Mouse (Mus musculus) brain, embryonic 18.5 days (tissue): ENCODE data around the gene Hs3st1.
"Not testable (repeated sequence)": the region's sequence is repeated elsewhere in the genome, so short reads cannot be mapped to it uniquely, and the experiment has no call there.

Experiments used
- DNase-seq: peaks from one replicate; pipeline ENCODE4 v3.0.0-alpha.2; 2012; ENCODE audit warnings: low read depth, low spot score

Hs3st1 gene

DNA sequence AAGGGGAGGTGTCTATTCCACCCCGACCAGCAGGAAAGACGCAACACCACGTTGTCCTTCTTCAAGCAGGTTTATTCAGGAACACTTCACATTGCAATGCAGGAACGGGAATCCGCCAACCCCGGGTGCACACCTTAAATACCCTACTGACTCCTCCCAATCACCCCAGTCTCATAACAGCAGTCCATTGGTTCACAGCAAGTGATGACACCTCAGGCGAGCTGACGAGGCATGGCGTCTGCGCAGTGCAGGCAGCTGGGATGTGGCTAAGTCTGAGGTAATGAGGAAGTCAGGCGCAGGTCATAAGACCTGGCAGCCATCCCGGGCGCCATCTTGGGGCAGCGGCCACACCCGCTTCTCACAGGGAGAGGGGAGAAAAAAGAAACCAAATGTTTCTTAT lies at the start of gene Hs3st1:
TSS of gene Hs3st1 (minus strand) at position 101 of the 400 bp plus-strand sequence.
- DNase-seq, result not testable (repeated sequence)

DNA sequence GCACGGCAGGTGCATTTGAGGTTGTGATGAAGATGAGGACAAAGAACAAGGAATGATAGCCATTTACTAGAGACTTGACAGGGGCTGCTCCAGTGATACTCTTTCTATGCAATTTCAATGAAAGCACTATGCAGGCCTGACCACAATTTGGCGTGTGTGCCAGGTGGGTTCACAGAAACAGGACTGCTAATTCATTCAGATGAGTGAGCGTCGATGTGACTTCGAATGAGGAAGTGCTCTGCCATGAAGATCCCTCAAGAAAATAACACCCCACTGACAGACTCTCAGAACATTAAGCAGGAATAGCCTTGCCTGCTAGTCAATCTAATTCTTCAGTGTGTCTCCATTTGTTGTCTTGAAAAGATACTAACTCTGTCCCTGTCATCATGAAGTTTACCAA lies 49.4 kb upstream of the Hs3st1 start:
- no peak for DNase-seq

DNA sequence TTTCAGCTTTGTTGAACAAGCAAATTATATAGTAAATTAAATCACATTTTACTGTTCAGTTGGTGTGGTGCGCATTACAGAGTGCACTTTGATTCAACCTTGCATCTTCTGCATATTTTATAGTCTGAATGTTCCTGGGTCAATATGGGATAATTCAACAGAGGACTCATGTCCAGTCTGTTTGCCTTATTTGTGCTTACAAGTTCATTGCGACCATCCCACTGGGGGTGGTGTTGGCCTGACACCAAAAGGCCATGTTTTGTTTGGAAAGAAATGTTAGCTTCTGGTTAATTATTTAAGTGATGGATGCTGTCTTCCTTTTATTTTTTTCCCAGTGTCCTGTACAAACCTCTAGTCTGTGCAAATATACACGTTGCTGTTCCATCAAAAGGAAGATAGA lies 48.7 kb upstream of the Hs3st1 start:
- no peak for DNase-seq

DNA sequence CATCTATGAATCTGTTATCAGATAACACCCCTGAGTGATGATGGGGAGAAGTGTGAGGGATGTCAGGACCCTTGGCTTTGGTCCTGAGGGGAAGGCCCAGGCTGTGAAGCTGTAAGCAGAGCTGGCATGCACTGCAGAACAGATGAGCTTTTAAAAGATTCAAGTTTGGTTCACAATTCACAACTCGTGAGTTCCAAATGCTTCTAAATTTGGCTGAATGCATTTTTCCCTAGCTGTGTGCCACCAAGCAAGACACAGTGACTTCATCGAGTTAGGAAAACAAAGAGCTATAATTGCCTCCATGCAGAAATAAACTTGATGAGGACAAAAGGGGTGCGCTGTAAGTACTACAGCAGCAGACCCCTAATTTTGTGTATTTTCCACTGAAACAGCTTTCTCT lies 48.2 kb upstream of the Hs3st1 start:
- peak; percentile 57 for DNase-seq

DNA sequence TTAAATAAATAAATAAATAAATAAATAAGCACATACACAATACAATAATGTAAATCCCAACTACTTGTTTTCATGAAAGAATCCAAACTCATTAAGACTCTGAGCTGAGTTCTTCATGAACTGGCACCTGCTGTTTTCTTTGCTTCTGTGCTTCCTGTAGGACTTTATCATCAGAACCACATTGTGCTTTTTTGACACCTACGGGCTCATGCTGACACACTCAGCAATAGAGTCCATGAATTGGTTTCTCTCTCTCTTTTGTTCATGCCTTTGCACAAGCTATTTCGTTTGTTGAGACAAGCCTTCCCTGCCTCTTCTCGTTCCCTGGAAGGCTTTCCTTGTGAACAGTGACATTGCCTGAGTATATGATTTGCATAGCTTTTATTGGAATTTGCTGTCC lies 46.8 kb upstream of the Hs3st1 start:
- DNase-seq, result no peak

DNA sequence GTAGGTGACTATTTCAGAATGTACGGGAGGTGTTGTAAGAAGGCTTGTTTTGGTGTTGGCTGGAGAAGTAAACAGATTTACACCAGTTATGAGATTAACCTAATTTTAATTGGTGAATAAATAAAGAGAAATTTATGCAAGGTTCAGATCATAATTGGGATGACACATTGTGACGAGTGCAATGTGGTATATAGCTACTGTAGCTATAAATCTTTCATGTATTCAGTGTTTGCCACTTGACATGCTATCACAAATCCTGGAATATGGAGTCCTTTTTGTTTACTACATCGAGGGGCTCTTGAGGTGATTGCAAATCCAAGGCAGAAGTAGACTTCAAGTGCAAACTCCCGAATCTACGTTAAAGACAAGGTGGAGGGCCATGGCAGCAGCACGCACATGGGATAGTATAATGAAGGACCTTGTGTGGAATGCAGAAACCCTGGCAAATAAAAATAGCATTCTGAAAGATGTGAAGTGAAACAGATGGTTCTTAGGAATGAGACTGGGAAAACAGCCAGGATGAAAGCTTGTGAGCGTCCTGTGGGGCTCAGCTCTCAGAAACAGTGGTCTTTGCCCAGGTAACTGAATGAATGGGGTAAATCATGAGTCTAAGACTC lies 21.9 kb upstream of the Hs3st1 start:
- DNase-seq, result no peak

DNA sequence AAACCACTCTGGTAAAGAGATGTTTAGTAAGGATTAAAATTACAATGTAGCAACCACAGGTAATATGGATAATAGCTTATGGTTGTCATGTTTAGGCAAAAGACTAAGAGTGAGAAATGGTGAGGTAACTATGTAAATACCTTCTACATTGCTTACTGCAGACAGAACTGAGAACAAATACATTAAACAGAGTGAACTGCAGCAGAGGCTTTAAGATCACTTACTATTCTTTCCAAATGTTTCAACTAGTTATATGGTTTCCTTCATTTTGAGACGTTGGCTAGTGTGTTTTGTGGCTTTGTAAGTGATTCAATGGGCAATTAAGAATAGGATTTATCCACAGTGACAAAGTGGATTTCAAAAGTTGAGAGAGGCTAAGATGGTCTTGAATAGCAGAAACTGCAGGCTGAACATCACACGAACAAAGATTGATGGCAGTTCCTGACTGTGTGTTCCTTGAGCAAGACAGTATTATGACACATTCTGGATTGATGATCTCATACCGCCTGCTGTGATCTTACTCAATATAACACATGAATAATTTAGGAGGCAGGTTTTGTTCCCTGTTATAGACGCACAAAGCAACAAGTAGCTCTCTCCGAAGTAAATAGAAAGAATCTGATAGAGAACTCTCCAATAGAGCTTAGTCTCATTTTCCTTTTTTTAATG lies 16.5 kb upstream of the Hs3st1 start:
- no peak for DNase-seq

DNA sequence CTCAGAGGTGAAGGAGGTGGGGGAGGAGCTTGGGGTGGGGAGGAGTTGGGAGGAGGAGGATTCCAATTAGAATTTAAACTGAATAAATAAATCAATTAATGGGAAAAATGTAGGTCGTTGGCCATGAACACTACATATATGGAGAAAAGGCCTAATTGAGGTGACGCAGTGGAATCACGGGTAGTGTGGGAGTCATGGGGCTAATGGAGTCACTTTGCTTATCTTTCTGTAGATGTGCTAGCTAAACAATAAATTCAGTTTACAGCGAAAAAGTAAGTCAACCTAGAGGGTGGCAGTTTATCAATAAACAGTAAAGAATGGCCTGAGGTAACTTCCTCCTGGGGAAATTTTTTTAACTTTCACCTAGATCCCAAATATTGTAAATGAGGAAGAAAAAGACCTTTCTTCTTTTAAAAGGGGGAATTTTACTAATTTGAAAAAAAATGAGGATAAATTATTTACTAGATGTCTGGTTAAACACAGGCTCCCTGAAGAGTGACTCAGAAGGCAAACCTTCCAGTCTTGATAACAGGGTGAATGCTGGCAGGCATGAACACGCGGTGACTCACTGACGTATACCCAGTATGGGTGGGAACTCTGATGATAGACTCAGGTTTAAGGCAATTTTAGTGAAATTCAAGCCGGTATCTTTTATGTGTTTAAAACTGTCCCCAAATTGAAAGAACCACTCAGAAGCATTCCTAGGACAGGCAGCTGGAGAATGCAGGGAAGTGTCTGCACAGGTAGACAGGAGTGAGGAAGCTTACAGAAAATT lies 6.6 kb upstream of the Hs3st1 start:
- DNase-seq, result no peak

DNA sequence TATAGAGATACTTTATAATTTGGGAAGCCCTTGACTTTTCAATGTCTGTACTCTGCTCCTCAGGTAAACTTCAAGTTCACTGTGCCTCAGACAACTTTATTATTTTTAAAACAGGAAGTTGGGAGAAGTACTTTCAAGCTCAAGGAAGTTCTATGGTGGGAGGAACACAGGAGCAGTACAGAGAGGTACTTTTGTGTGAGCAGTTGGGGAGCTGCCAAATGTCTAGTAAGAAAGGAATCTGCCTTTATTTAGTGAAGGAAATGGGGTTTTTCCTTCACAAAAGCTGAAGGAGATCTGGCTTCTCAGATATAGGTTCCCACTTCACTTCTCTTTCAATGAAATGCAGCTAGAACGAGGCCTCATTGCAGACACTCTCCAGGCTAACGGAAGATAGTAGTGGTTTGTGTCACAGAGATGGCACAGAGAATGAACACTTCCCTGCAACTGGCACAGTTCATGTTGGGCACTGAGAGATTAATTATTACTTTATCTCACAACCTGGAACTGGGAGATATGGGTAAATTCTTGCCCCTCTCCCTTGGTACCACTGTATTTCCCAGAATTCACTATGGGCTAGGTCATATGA lies 3.7 kb upstream of the Hs3st1 start:
- DNase-seq, result no peak

DNA sequence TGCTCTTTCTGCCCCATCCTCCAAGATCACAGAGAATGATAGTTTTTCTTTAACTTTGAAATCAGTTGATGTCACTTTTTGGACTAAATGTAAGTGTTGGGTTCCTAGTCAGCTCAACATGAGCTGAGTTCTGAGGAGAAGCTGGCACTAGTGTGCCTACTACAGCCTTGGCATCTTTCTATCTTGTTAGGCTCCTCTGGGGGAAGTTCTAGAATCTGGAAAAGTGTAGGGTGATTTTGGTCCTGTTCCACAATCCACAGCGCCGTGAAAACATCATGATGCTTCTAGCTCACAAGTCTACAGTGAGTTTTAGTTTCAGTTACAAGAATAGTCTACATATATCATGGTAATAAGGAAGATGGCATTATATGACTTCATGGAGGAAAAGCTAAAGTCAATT lies 18.4 kb downstream of the Hs3st1 start:
- DNase-seq, result no peak

DNA sequence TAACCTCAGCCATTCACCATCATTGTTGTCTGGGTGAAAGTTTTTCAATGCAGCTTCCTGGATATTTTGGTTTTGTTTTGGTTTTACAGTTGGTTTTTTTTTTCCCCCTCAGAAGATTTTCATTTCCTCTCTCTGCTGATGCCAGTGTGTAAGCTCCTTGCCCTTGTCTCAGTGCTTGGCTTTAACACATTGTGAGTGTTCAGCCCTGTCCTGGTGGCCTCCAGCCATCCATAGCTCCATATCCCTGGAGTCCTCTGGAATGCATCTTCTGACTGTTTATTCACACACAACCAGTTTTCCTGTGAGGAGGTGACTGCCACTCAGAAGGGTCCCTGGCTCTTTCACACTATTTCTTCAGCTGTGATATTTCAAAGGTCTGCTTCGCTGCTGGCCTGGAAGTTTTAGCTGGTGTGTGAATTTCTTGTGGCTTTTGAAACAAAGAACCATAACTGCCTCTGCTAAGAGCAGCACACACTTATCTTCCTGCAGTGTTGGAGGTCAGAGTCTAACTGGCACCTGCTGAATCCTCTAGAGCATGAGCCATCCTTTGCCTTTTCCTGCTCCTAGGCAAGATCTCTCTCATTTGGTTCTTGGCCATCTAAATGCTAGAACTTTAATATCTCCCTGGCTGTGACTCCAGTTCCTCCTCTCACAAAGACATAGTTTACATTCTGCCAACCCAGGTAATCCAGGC lies 21.4 kb downstream of the Hs3st1 start:
- DNase-seq, result no peak

DNA sequence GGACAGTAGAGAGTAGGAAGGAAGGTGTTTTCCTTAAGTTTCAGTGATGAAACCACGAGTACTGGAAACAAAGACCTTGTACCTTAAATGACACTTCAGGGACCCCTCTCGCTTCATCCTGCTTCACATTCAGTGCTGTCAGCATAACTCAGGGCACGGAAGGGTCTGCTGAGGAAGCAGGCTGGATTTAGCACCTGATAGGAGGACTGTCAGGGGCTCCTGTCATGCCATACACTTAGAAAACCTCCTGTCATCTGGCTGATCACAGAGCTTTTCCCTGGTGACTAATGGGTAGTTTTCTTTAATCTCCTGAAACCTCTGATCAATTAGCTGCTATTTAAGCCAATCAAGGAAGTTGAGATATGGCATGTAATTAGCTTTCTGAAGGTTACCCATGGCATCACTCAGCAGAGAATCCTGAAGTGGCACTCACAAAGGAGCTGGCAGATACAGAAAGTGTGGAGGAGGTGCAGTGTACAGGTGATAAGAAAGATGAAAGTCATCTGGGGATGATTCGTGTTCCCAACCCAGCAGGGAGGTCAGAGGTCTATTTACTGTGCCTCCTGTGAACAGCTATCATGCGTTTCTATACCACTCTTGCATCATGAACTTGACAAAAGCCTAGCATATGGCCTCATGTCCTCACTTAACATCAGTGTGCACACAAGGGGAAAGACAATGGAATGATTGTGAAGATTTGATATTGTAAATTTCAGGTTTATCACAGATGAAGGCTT lies 22.1 kb downstream of the Hs3st1 start:
- DNase-seq, result no peak

DNA sequence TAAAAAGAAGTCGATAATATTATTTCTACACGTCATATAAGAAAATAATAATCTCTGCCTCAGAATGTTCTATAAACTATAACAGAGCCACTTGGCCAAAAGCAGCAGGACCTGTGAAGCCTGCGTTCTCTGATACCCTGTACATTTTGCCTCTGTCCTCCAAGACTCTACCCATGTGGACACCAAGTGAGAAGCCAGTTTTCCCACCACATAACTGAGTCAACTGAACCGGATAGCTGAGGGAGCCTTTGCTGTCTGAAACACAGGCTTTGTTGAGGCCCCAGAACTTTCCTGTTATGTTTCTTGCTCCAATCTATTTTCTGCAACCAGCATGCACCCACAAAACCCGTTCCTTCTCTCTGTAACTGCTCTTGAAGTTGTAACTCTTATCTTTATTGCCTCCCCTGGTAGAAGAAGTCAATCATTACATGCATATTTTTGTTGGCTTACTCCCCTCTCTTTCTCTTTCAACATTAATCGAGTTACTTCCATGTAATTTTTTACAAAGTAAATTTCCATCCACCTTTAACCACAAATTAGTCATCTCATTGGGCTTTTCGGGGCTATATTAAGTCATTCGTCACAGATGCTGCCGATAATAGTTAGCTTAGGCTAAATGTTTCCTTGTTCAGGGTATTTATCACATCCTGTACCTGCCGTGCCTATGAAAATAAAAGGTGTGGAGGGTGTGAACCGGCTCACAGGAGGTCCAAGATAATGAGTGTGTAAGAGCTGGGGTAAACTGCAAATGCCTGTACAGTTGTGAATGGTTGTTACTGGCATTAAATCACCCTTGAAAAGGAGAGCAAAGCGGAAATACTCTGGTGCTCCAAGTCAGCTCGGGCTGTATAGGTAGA lies 39.4 kb downstream of the Hs3st1 start:
- no peak for DNase-seq

DNA sequence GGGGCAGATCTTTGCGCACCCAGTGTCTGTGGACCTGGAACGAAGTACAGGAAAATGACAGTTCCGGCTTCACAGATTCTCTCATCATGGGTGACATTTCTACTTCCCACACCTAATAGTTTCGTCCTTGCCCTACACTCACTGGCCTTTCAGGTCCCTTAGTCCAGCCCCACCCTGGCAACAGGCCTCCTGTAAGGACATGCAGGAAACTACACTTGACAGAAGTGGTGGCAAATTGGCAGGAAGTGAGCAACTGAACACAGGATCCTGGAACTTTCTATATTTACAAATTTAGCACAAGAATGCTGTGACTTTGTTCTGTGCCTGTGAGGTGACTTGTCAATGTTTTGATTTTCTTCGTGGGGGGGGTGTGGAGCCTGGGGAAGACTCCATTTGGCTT lies 40.1 kb downstream of the Hs3st1 start:
- DNase-seq, result no peak

DNA sequence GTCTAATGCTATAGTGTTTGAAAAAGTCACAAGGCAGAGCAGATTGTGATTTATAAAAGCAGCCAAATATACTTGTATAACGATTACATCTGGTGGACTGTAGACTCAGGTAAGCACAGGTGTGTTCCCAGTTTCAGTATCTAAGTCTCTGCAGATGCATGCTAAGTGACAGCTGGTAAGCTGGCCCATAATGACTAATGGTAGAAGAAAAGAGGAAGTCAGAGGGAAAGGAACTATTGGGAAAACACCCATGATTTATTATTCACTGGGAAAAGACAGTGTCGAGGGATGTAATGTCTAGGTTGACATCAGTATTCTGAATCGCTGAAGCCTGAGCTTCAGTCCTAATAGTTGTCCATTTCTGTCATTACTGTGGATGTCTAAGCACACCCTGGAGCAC lies 49.7 kb downstream of the Hs3st1 start:
- no peak for DNase-seq

DNA sequence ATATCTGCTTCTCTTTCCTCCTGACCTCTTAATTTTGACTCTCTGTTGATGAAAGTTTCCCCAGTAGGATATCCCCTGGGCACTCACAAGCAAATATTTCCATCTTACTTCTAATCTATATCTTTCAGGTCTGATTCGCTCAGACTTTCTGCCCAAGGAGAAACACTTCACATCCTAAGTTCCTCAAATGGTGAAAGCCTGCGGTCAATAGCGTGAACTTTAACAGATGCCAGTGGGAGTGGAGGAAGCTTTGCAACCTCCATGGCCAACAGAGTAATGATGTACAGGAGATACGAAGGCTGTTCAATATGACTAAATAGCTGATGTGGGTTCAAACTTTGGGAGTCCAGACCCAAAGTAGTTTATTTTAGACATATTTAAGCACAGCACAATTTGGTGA lies 94.4 kb downstream of the Hs3st1 start:
- no peak for DNase-seq

DNA sequence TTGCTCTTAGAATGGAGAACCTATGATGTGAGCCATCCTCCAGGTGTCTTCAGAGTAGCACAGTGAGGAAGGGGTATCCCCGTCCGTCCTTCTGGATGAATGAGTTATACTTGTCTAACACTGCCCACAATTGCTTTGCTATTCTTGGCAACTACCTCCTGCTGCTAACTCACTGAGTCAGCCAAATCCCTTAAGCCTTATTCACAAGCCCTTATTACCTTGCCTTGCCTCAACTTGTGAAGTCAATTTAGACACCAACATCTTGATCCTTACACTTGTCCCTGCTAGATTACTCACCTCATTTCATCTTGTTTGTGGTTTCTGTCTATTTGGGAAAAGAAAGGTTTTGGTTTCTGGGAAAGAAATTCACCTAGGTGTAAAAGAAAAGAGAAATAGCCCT lies 95.9 kb downstream of the Hs3st1 start:
- no peak for DNase-seq

DNA sequence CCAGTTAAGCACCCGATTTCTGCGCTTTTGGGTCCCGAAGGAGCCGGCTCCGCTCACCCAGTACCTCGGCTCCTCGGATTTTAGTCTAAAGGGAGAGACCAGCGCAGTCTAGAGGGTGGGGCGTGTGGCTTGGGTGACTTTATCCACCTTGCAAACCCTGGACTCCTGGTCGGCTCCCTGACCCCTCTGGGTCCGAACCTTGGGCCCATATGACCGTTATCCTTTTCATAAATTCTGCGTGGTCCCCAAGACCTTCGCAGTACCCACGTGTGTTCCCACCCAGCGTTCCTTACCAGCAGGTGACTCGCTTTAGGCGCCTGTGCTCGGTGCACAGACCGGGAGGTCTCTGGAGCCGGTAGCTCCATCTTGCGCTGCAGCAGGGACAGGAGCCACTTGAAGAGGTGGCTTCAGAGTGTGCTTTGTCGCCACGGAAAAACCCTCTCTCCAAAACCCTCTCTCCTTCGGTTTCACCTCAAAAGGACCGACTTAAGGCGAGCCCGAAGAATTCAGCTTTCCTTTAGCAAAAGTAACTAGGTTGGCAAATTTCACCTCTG lies 110.4 kb downstream of the Hs3st1 start:
- no peak for DNase-seq

DNA sequence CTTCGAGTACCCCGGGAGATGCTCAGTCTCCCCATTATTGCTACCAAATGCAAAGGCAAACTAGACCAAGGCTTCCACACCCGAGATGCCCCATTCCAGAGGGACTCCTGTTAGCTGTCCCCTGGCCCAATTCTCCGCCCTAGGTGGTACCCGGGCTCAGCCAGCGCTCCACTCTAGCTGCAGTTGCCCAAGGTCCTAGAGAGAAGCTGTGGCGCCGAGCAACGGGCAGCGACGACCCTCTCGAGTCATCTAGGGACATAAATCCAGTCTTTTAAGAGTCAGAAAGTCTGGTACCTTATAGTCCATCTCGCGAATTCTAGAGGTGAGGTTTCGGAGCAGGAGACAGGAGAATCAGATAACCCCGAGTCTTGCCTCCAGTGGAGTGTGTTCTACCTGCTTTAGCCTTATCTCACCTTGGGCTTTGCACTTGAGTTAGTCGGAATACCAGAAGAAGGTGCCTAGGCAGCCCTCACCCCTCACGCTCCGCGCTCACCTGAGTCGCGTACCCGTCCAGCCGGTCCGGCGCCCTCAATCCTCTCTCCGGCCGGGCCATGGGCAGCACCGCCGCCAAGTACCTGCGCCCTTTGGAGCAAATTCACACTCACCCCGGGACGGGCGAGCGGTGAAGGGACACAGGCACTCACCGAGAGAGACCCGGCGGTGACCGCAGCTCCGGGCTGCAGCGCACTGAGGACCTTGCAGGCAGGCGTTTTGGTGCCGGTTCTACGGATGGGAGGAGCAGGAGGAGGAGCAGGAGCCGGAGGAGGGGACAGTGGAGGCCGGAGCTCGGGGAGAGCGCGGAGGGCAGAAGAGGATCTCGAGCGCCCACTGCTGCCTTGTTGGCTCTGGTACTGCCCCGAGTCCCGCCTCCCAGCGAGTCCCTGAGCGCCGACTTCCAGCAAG lies 111.1 kb downstream of the Hs3st1 start:
- DNase-seq, result peak; percentile 83
